Mouse (Mus musculus): ENCODE data around the gene Tro. TPM values are rescaled to one million over a fixed set of nuclear protein-coding genes. Genes with fewer than 3 reads are reported as not detected.

Tro gene
- polyA plus RNA-seq, 1 experiment from 2014 or later: 38.1 TPM

Other genes with a start within 250 kb of the Tro start
- gene Tmem29, start 198.4 kb downstream of the Tro start, polyA plus RNA-seq (2014; fragmentation: Nextera tagmentation; extraction: Ambion mirVana): 29.6 and 35.8 TPM in 2 replicates
- gene Alas2, start 110.2 kb downstream of the Tro start, polyA plus RNA-seq (2014; fragmentation: Nextera tagmentation; extraction: Ambion mirVana): 83.1 and 98.4 TPM in 2 replicates
- 5.0 and 5.4 TPM in 2 replicates for gene Pfkfb1, start 69.4 kb downstream of the Tro start, polyA plus RNA-seq (2014; fragmentation: Nextera tagmentation; extraction: Ambion mirVana)
- 16.9 and 18.6 TPM in 2 replicates for gene Apex2, start 67.7 kb downstream of the Tro start, polyA plus RNA-seq (2014; fragmentation: Nextera tagmentation; extraction: Ambion mirVana)
- 964 and 1,045 TPM in 2 replicates for gene Maged2, start 156.8 kb upstream of the Tro start, polyA plus RNA-seq (2014; fragmentation: Nextera tagmentation; extraction: Ambion mirVana)

All from embryonic facial prominence, embryonic 14.5 days (tissue).